Mouse (Mus musculus) frontal cortex, postnatal 10 days (tissue): ENCODE data around the gene Hdac5.
"Not testable (repeated sequence)": the region's sequence is repeated elsewhere in the genome, so short reads cannot be mapped to it uniquely, and the experiment has no call there.

Experiments used
- DNase-seq, 2 experiments: peaks; one replicate each; pipeline ENCODE4 v3.0.0; 2022; ENCODE audit warnings: low spot score in 2 of 2, mixed read lengths in 1 of 2

Gene Hdac5

DNA sequence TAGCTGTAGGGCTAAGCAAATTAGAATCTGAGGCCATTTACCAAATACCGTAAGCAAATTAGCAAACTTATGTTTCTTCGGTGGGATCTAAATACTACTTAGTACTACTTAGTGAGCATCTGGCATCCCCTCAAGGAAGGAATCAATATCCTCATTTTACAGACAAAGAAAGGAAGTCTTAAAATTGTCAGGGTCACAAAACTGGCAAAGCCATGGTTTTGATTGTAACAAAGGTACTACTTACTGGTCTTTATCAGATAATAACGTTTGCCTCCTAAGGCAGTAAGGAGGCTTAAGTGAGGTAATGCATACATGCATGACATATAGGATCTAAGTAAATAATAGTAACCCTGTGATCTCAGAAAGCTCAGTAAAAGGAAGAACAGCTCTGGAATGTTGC, 44.3 kb downstream of the Hdac5 start:
- no peak for DNase-seq

- peak; percentile 85 to 92 for DNase-seq
Measured at GRCm38 (mm10) chr11:102184646-102185495, 45.1 kb downstream of the Hdac5 start, which contains the start of gene Lsm12. Gene Lsm12 (minus strand): TSS chr11:102185296.

DNA sequence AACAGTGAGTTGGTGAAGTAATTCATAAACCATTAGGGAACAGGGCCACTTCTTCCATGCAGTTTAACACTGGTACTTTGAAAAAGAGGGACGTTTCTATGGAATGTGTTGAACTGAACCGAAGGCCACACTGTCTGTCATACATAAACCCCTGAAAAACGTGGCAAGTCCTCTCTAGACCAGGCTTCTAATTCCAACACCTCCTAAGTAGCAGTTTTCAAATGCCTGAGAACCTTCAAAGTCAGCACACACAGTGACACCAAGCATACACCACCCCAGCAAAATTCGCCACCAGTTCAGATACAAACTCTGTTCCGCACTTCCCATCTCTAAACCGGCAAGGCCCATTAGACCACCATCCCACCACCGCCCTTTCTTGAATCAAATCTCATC, 45.7 kb downstream of the Hdac5 start:
- no peak for DNase-seq

GRCm38 (mm10) chr11:102179836-102180235, 50.1 kb downstream of the Hdac5 start:
- DNase-seq: no peak

- no peak for DNase-seq
Measured at GRCm38 (mm10) chr11:102168689-102169088, 61.3 kb downstream of the Hdac5 start.

GRCm38 (mm10) chr11:102167539-102167938, 62.4 kb downstream of the Hdac5 start:
- DNase-seq: no peak

DNA sequence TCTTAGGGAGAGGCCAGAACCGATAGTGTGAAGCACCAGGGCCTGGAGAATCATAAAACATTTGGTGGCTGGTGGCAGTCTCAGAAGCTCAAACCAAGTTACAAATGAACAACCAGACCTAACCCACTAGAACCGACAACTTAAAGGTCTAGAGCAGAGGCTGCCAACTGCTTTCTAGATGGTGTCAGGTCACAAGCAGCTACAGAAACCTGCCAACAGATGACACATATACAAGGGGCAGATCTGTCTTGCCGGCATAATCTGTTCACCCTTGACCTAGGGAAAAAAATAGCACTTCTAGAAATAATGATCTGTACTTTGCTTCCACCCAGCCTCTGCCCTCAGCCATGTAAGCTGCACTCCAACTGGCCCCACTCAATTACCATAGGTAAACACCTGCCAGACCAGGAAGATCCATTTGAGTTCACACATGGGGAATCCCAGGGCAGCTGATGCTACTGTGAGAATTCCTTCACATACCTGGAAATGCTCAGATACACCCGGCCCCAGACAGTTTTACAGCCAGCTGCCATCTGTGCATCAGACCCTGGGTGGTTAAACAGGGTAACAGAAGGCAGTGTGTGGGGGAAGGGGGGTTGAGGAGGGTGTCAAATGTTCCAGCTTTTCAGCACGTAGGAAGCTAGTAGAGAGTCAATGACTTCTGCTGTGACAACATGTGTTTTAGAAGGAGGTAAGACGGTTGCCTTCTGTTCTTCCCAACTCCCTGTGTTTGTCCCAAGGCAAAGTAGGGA, 63.8 kb downstream of the Hdac5 start:
- peak in 1 of 2 experiments; percentile 44 for DNase-seq

GRCm38 (mm10) chr11:102159781-102160180, 70.2 kb downstream of the Hdac5 start:
- no peak for DNase-seq

DNA sequence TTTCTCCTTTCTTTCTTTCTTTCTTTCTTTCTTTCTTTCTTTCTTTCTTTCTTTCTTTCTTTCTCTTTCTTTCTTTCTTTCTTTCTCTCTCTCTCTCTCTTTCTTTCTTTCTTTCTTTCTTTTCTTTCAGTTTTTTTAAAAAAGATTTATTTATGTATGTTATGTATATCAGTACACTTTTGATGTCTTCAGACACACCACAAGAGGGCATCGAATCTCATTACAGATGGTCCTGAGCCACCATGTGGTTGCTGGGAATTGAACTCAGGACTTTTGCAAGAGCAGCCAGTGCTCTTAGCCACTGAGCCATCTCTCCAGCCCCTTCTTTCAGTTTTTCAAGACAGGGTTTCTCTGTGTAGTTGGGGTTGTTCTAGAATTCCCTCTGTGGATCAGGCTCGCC, 71.9 kb downstream of the Hdac5 start:
- not testable (repeated sequence) for DNase-seq

- DNase-seq: no peak
Measured at GRCm38 (mm10) chr11:102156786-102157089, 73.2 kb downstream of the Hdac5 start.

- peak; percentile 87 to 88 for DNase-seq
Measured at GRCm38 (mm10) chr11:102156039-102156785, 73.8 kb downstream of the Hdac5 start, which contains the start of gene Tmem101. Gene Tmem101 (minus strand): TSS chr11:102156404.

- no peak for DNase-seq
Measured at GRCm38 (mm10) chr11:102147213-102147989, 82.6 kb downstream of the Hdac5 start.

DNA sequence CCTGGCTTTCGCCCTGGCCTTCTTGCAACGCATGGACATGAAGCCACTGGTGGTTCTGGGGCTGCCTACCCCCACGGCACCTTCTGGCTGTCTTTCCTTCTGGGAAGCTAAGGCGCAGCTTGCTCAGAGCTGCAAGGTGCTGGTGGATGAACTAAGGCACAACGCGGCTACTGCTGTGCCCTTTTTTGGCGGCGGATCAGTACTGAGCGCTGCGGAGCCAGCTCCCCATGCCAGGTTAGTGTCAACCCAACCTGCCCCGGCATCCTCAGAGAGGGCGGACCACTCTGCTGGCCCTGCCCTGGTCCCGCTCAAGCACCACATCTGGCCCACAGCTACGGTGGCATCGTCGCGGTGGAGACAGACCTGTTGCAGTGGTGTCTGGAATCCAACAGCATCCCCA, 83.4 kb downstream of the Hdac5 start:
- no peak for DNase-seq

- no peak for DNase-seq
Measured at GRCm38 (mm10) chr11:102146005-102146404, 84.0 kb downstream of the Hdac5 start.

GRCm38 (mm10) chr11:102145471-102146001, 84.4 kb downstream of the Hdac5 start, which contains the start of gene Nags:
Gene Nags (plus strand): TSS chr11:102145513.
- DNase-seq: no peak

DNA sequence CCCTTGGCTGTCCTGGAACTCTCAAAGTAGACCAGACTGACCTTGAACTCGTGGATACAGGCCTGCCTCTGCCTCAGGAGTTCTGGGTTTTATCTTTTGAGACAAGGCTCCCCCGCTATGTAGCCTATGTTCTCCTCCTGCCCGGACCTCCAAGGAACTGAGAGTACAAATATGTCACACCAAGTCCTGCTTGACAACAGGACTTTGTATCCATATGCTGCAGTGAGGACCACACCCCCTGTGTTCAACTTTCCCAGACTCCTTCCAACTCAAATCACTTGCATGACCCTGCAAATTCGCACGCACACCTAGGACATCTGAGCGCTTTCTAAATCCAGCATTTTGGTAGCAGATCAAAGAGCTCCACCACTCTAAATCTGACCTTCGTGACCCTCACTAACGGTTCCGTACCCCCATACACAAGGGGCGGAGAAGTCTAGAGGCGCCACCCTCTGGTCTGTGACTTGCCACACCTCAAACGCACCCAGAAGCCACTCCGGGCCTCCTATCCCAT, 85.0 kb downstream of the Hdac5 start:
- no peak for DNase-seq
